Mouse (Mus musculus): ENCODE measurements at regions not wholly inside any gene's neighbourhood (a gene's known extent, or its start where the extent isn't known, plus 50 kb on each side); places are given as distances from the start of the nearest gene placed in this dataset.
A peak's percentile ranks its signal among the peaks of the same experiment; 100 is the strongest.

DNA sequence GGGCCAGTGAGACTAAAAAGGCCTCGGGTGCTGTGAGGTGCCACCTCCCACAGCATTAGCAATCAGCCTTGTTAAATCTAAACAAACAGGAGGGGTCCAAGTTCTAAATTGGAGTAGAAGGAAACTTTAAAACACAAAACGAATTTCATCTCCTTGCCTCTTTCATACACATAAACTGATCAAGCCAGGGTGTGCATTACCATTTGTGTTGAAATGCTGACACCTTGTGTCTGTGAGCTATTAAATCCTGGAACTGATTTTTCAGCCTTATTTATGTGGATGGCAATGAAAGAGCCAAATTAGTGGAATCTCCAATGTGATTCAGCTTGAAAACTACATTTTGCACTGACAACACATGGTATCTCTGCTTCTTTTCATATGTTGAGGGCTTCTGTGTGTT, 114.8 kb downstream of the Pcsk1 start:
- no peak for ATAC-seq (ENCODE audit: extremely low read depth, insufficient number of reproducible peaks, low FRiP score, poor library complexity, severe bottlenecking)

DNA sequence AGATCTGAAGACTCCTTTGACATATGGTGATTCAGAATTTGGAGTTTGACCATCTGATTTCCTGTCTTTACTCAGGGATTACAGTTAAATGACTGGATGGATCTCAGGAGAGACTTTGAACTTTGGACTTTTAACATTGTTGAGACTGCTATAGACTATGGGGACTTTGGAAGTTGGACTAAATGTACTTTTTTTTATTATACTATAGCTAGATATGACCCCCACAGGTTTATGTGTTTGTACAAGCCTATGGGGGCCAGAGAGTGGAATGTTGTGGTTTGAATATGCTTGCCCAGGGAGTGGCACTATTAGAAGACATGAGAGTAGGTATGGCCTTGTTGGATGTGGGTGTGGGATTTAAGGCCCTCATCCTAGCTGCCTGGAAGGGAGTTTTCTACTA, 134.3 kb downstream of the Pcsk1 start:
- ATAC-seq (ENCODE audit: extremely low read depth, insufficient number of reproducible peaks, low FRiP score, poor library complexity, severe bottlenecking) = no peak

GRCm38 (mm10) chr13:75225581-75226297, 136.1 kb downstream of the Pcsk1 start:
- no peak for ATAC-seq (ENCODE audit: extremely low read depth, insufficient number of reproducible peaks, low FRiP score, poor library complexity, severe bottlenecking)

DNA sequence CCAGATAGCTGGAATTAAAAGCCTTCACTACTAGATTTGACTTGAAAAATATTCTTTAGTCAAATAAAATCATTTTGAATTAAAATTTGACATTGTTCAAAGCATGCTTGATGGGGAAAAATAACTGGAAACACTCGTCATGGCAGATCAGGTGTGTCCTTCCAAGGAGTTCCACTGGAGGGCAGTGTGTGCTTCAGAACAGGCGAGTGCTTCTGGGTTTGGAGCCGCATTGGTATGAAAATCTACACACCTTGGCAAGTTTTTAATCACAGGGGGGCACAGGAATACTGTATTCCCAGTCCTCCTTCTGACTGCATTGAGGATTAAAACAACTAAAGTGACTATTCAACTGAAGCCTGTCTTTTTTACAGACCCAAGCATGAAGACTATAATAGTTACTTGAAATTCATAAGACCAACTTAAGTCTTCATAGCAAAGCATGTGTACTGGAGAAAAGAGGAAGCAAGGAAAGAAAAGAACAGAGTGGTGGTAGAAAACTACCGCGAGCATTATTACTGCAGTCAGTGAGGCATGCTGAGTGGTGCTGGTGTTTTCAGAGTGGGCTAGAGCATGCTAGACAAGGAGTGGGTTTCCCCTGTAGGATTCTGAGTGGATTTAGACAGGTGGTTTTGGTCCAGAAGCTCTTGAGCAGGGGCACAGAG, 138.1 kb downstream of the Pcsk1 start:
- ATAC-seq (ENCODE audit: extremely low read depth, insufficient number of reproducible peaks, low FRiP score, poor library complexity, severe bottlenecking) = peak; percentile 74; the same call in 1 of the 2 replicates

GRCm38 (mm10) chr13:75236424-75236823, 146.8 kb downstream of the Pcsk1 start:
- ATAC-seq (ENCODE audit: extremely low read depth, insufficient number of reproducible peaks, low FRiP score, poor library complexity, severe bottlenecking) = no peak

Measured in neutrophil, adult 5-6 weeks (primary cell).